Mouse (Mus musculus) left cerebral cortex, adult 8-10 months (tissue): ENCODE measurements around the gene Zbtb39. TPM values are rescaled to one million over a fixed set of nuclear protein-coding genes. Genes with fewer than 3 reads are reported as not detected.
"Not testable (repeated sequence)": the region's sequence is repeated elsewhere in the genome, so short reads cannot be mapped to it uniquely, and the experiment has no call there.

Experiments
- DNase-seq, 2 experiments: peaks; one replicate each; pipeline ENCODE4 v3.0.0; 2022; ENCODE audit warnings: low spot score in 2 of 2
- total RNA-seq, 4 experiments: library from RNA; stranded (reverse); gene quantifications; 2 replicates each; pipeline ENCODE4 v1.2.4; 2022

Gene Zbtb39
- total RNA-seq, 4 experiments from 2014 or later, result 9.9 to 11.4 (median 10.1) TPM

- not testable (repeated sequence) for DNase-seq
Observed at GRCm38 (mm10) chr10:127785411-127785810, 46.1 kb downstream of the Zbtb39 start.

Other genes with a start within 250 kb of the Zbtb39 start
- gene Stac3, start 237.9 kb upstream of the Zbtb39 start, total RNA-seq, result 1 to 10 TPM; 2.3 to 4.5 (median 3.0) TPM
- gene Ndufa4l2, start 224.6 kb upstream of the Zbtb39 start, total RNA-seq, result 1 to 10 TPM; 3.8 to 5.2 (median 4.6) TPM
- gene Shmt2, start 217.1 kb upstream of the Zbtb39 start, total RNA-seq, result 10 to 100 TPM; 24.4 to 33.6 (median 25.7) TPM
- gene Nxph4, start 205.0 kb upstream of the Zbtb39 start, total RNA-seq, result 1 to 10 TPM; 6.6 to 9.7 (median 8.4) TPM
- gene Lrp1, start 118.4 kb upstream of the Zbtb39 start, total RNA-seq, result 100 to 1,000 TPM; 295 to 337 (median 306) TPM
- 10 to 100 TPM; 13.5 to 17.1 (median 15.0) TPM for gene Stat6, start 96.6 kb upstream of the Zbtb39 start, total RNA-seq
- gene Nemp1, start 72.6 kb upstream of the Zbtb39 start, total RNA-seq, result 1 to 10 TPM; 4.7 to 6.1 (median 5.1) TPM
- gene Nab2, start 71.0 kb upstream of the Zbtb39 start, total RNA-seq, result 10 to 100 TPM; 36.5 to 55.0 (median 45.5) TPM
- 1 to 10 TPM in 2 of 4 experiments, under 1 TPM in 2; 0.59 to 1.2 (median 0.94) TPM for gene Myo1a, start 34.4 kb upstream of the Zbtb39 start, total RNA-seq
- gene Tac2, start 15.1 kb upstream of the Zbtb39 start, total RNA-seq, result 10 to 100 TPM; 13.0 to 20.5 (median 16.5) TPM
- 1 to 10 TPM; 2.0 to 3.1 (median 2.6) TPM for gene Gpr182, start 12.2 kb downstream of the Zbtb39 start, total RNA-seq
- gene Rdh1, start 20.2 kb downstream of the Zbtb39 start, total RNA-seq, result under 1 TPM; 0.13 to 0.30 (median 0.16) TPM
- 1 to 10 TPM in 1 of 4 experiments, under 1 TPM in 2, not detected in 1; 0.72 to 1.9 (median 0.96) TPM for gene Rdh16f1, start 20.2 kb downstream of the Zbtb39 start, total RNA-seq
- gene Rdh9, start 36.8 kb downstream of the Zbtb39 start, total RNA-seq, result 1 to 10 TPM in 1 of 4 experiments, not detected in 3; 1.7 TPM
- gene Rdh16, start 61.6 kb downstream of the Zbtb39 start, total RNA-seq, result under 1 TPM; 0.11 to 0.49 (median 0.34) TPM
- not detected for gene Rdh19, start 110.4 kb downstream of the Zbtb39 start, total RNA-seq
- gene Rdh16f2, start 126.9 kb downstream of the Zbtb39 start, total RNA-seq, result not detected
- gene Rdh7, start 149.3 kb downstream of the Zbtb39 start, total RNA-seq, result not detected
- gene Sdr9c7, start 159.0 kb downstream of the Zbtb39 start, total RNA-seq, result not detected